Mouse (Mus musculus) thymus, adult 2 months (tissue): ENCODE data around the gene Crip1. TPM values are rescaled to one million over a fixed set of nuclear protein-coding genes. Genes with fewer than 3 reads are reported as not detected.
"Not testable (repeated sequence)": the region's sequence is repeated elsewhere in the genome, so short reads cannot be mapped to it uniquely, and the experiment has no call there.

Source experiments
- DNase-seq: peaks from one replicate; pipeline ENCODE4 v3.0.0; 2021
- H3K27ac ChIP-seq: fragments of 200-500 bp; 2 replicates; pipeline ENCODE4 v1.5.1; 2012; ENCODE audit warnings: low read length, control low read depth; ENCODE audit not compliant: control insufficient read depth, insufficient read depth
- H3K27me3 ChIP-seq: fragments of 200-500 bp; 2 replicates; pipeline ENCODE4 v1.6.1; 2012; ENCODE audit warnings: mild to moderate bottlenecking, low read length, moderate library complexity, mixed read lengths; ENCODE audit not compliant: control insufficient read depth, insufficient read depth
- H3K36me3 ChIP-seq: fragments of 200-500 bp; 2 replicates; pipeline ENCODE4 v1.6.1; 2012; ENCODE audit warnings: mild to moderate bottlenecking, low read length, moderate library complexity; ENCODE audit not compliant: control insufficient read depth, insufficient read depth
- H3K4me1 ChIP-seq: fragments of 200-500 bp; replicated peaks from 2 replicates; pipeline ENCODE4 v1.6.1; 2012; ENCODE audit warnings: low read length; ENCODE audit not compliant: control insufficient read depth, insufficient read depth
- H3K4me3 ChIP-seq: fragments of 200-500 bp; 2 replicates; pipeline ENCODE4 v1.5.1; 2012; ENCODE audit warnings: mild to moderate bottlenecking, low read length, control low read depth, moderate library complexity; ENCODE audit not compliant: control insufficient read depth, insufficient read depth
- CTCF ChIP-seq: fragments of 200-500 bp; IDR thresholded peaks from 2 replicates; pipeline ENCODE4 v1.5.1; 2012; ENCODE audit warnings: mild to moderate bottlenecking, control low read depth, low read length, moderate library complexity, borderline replicate concordance; ENCODE audit not compliant: control insufficient read depth, poor library complexity, insufficient read depth; ENCODE audit errors: extremely low read depth
- POLR2A ChIP-seq: fragments of 200-500 bp; IDR thresholded peaks from 2 replicates; pipeline ENCODE4 v1.6.1; 2012; ENCODE audit warnings: mild to moderate bottlenecking, low read length, control low read depth, moderate library complexity; ENCODE audit not compliant: control insufficient read depth, poor library complexity, insufficient read depth; ENCODE audit errors: extremely low read depth
- WGBS: fragments of 180-500 bp; shearing (Covaris S2); methylation state at CpG from one replicate; pipeline ENCODE4 v1.1.7; 2018; 5-methylcytosine and 5-hydroxymethylcytosine counted together
- polyA plus RNA-seq: library from polyadenylated mRNA; depleted of rRNA; stranded (reverse); fragments of >200 nt; gene quantifications from 2 replicates; pipeline ENCODE4 v1.2.3, GENCODE M21; 2012; rRNA removed

Gene Crip1
- polyA plus RNA-seq, 1 experiment: 1,218 TPM

DNA sequence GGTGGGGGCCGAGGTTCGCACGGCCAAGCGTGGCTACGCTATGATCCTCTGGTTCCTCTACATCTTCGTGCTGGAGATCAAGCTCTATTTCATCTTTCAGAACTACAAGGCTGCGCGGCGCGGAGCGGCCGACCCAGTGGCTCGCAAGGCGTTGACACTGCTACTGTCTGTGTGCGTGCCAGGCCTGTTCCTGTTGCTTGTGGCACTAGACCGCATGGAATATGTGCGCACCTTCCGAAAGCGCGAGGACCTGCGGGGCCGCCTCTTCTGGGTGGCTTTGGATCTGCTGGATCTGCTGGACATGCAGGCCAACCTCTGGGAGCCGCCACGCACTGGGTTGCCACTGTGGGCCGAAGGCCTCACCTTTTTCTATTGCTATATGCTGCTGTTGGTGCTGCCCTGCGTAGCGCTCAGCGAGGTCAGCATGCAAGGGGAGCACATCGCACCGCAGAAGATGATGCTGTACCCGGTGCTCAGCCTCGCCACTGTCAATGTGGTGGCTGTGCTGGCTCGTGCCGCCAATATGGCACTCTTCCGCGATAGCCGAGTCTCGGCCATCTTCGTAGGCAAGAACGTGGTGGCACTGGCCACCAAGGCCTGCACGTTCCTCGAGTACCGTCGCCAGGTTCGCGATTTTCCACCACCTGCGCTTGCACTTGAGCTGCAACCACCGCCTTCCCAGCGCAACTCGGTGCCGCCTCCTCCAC lies 42.4 kb downstream of the Crip1 start:
- WGBS: 96% methylated on average over 51 of the region's 51 CpGs
- Histone ChIP-seq H3K27ac (no peak overlapping the region), H3K4me1 (peaks cover 35% of the 10 kb centered on the region), H3K4me3 (no peak overlapping the region), H3K27me3 (no peaks in the 10 kb centered on the region), H3K36me3 (no peaks in the 10 kb centered on the region)
- no peak for DNase-seq
- TF ChIP-seq CTCF (no peak), POLR2A (no peak)

DNA sequence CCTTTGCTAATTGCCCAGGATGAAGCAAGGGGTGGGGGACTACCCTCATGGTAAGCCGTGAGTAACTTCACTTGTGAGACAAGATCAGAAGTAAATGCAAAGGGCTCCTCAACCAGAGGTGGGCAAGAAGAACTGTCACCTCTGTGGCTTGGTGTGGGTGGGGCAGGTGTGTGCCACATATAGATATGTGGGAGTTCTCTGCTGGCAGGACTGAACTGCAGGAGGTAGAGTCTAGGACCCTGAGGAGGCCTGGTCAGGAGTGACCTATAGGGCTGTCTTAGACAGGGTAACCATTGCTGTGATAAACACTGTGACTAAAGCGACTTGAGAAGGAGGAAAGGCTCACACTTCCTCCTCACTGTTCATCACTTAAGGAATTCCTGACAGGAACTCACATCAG lies 47.3 kb downstream of the Crip1 start:
- no peak overlapping the region for H3K4me3 ChIP-seq
- H3K36me3 ChIP-seq: no peaks in the 10 kb centered on the region
- no peak overlapping the region for H3K27ac ChIP-seq
- no peak for DNase-seq
- no peaks in the 10 kb centered on the region for H3K4me1 ChIP-seq
- no peaks in the 10 kb centered on the region for H3K27me3 ChIP-seq
- 69% methylated on average over 2 of the region's 2 CpGs for WGBS
- no peak for TF ChIP-seq CTCF
- TF ChIP-seq POLR2A: no peak

DNA sequence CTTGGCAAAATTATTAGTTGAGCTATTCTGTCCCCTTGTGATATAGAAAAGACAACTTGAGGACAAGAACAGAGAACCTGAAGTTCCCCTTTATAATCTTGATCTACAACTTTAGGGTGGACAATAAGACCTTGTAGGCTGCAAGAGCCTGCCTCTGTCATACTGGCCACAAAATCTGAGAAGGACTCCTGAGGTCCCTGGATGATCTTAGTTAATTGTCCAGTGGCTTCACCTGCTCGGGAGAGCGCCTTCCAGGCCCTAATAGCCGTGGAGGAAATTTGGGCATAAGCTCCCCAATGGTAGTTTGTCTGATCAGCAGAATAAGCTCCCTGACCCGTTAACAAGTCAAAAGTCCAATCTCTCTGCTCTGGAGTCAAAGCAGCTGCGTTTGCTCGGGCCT lies 53.0 kb downstream of the Crip1 start:
- not testable (repeated sequence) for H3K27me3 ChIP-seq, H3K4me3 ChIP-seq, H3K4me1 ChIP-seq, H3K36me3 ChIP-seq, DNase-seq, H3K27ac ChIP-seq
- WGBS: 95% methylated on average over 3 of the region's 6 CpGs

DNA sequence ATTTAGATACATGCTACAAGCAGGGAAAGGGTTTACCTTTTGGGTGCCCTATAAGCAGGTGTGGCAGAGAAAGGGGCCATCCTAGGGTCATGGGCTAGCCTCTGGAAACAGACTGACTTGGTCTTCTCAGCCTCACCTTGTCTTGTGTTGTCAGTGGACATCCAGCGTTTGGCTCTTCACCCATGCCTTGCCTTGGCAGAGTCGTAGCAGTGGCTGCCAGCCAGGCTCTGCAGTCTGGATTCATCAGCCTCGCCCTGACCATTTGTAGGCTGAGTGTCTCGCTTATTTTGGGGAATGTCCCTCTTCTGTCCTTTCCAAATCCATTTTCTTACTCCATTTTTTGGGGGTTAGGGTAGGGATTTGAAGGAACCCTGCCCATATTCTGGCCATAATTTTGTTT lies 55.2 kb downstream of the Crip1 start:
- TF ChIP-seq POLR2A (no peak), CTCF (no peak)
- no peak for DNase-seq
- Histone ChIP-seq H3K4me1 (no peaks in the 10 kb centered on the region), H3K36me3 (no peaks in the 10 kb centered on the region), H3K27ac (no peak overlapping the region), H3K4me3 (no peak overlapping the region), H3K27me3 (no peaks in the 10 kb centered on the region)
- 96% methylated on average over 4 of the region's 4 CpGs for WGBS

DNA sequence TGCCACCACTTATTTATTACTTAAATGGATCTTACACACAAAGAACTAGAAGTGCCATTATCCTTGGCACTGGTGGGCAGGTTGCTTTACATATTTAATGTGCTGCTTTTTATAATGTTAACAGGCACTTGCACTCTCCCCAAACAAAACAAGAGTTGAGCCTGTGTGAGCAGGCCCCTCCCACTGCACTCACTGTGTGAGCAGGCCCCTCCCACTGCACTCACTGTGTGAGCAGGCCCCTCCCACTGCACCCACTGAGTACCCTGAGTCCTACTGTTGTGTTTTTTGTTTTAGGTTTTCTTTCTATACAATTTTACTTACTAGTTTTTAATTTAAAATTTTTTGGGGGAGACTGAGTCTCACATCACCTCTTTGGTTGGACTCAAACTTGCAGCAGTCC lies 55.9 kb downstream of the Crip1 start:
- TF ChIP-seq CTCF (no peak), POLR2A (no peak)
- no peak overlapping the region for H3K4me3 ChIP-seq
- no peaks in the 10 kb centered on the region for H3K27me3 ChIP-seq
- H3K36me3 ChIP-seq: no peaks in the 10 kb centered on the region
- H3K4me1 ChIP-seq: no peaks in the 10 kb centered on the region
- no peak for DNase-seq
- no peak overlapping the region for H3K27ac ChIP-seq

Other genes with a start within 250 kb of the Crip1 start
- gene Jag2, start 216.5 kb upstream of the Crip1 start, polyA plus RNA-seq: 58.7 and 61.5 TPM in 2 replicates
- gene Nudt14, start 204.2 kb upstream of the Crip1 start, polyA plus RNA-seq: 58.8 and 59.6 TPM in 2 replicates
- gene Btbd6, start 169.8 kb upstream of the Crip1 start, polyA plus RNA-seq: 69.7 and 87.6 TPM in 2 replicates
- 247 and 304 TPM in 2 replicates for gene Brf1, start 145.6 kb upstream of the Crip1 start, polyA plus RNA-seq
- gene Pacs2, start 131.8 kb upstream of the Crip1 start, polyA plus RNA-seq: 60.3 and 66.6 TPM in 2 replicates
- gene Tex22, start 71.8 kb upstream of the Crip1 start, polyA plus RNA-seq: 0.31 and 0.66 TPM in 2 replicates
- 163 and 208 TPM in 2 replicates for gene Mta1, start 48.0 kb upstream of the Crip1 start, polyA plus RNA-seq
- 95.9 and 282 TPM in 2 replicates for gene Crip2, start 6.1 kb upstream of the Crip1 start, polyA plus RNA-seq
- gene Tedc1, start 10.1 kb downstream of the Crip1 start, polyA plus RNA-seq: 96.2 and 125 TPM in 2 replicates
- gene Tmem121, start 39.6 kb downstream of the Crip1 start, polyA plus RNA-seq: 47.6 and 60.9 TPM in 2 replicates